Mouse (Mus musculus): ENCODE data around the gene Kctd21. TPM values are rescaled to one million over a fixed set of nuclear protein-coding genes. Genes with fewer than 3 reads are reported as not detected.

The Kctd21 gene
- polyA plus RNA-seq, 1 experiment from 2014 or later = 7.7 TPM

DNA sequence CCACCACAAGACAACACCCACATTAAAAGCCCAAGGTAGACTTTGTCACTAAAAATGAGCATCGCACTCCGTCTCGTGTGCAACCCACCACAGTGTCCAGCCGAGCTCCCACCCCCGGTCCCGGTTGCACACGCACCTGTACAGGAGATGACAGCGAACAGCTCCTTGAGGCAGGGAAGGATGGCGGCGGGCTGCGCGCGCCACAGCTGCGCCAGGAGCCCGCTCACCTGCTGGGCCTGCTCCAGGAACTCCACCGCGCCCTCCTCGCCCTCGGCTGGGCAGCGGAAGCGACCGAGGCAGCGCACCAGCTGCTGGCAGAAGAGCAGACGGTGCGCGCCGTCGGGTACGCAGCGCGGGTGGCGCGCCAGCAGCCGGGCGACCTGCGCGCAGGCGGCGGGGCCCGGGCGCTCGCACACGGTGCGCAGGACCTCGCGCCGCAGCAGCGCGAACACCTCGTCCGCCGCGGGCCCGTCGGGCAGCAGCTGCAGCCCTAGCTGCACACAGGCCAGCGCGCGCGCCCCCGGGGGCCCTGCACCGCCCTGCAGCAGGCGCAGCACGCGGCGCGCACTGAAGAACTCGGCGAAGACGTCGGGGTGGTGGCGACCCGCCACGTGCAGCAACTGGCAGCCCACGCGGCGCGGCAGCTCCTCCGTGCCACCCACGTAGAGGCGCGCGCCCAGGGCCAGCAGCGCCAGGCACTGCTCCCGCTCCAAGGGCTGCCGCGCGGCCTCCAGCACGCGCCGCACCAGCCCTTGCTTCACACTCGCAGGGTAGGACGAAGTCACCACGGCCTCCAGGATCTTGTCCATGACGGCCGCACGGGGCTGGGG, 6.8 kb upstream of the Kctd21 start:
- Histone ChIP-seq H3K4me2 (peak overlapping the region; percentile 54), H3K36me3 (peaks cover 9% of the 10 kb centered on the region; the same call in 1 of the 2 replicates), H3K27ac (replicated peaks) (no peak overlapping the region), H3K9ac (no peak overlapping the region), H3K4me3 (peak overlapping the region; percentile 32), H3K4me1 (replicated peaks) (peaks cover 26% of the 10 kb centered on the region), H3K27me3 (peaks cover 35% of the 10 kb centered on the region), H3K9me3 (no peaks in the 10 kb centered on the region)
- 14% methylated on average over 87 of the region's 96 CpGs for WGBS
- ATAC-seq (ENCODE audit: low FRiP score, low read depth) = 0 out of 2 replicates have a peak, but pooled peaks have one; percentile 29

DNA sequence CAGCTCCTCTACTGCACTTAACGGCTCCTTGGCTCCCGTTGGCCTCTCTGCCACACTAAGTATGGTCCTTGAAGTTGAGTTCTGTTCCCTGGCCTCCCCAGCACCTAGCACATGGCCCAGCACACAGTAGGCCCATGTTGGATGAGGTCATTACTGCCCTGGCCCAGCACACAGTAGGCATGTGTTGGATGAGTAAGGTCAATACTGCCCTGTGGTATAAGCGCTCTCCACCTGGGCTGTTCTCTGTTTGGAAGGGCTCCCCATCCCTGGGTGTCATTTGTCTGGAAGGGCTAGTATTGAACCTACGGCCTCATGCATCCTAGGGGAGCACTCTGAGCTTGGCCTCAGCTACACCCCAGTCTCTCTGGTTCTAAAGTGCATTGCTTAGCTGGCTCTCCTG, 4.8 kb upstream of the Kctd21 start:
- Histone ChIP-seq H3K9ac (no peak overlapping the region), H3K27me3 (peaks cover 35% of the 10 kb centered on the region), H3K27ac (replicated peaks) (no peak overlapping the region), H3K4me3 (no peak overlapping the region), H3K36me3 (peaks cover 9% of the 10 kb centered on the region; the same call in 1 of the 2 replicates), H3K9me3 (no peaks in the 10 kb centered on the region), H3K4me2 (no peak overlapping the region), H3K4me1 (replicated peaks) (peaks cover 38% of the 10 kb centered on the region)
- 93% methylated on average over 4 of the region's 4 CpGs for WGBS
- no peak for ATAC-seq (ENCODE audit: low FRiP score, low read depth)

DNA sequence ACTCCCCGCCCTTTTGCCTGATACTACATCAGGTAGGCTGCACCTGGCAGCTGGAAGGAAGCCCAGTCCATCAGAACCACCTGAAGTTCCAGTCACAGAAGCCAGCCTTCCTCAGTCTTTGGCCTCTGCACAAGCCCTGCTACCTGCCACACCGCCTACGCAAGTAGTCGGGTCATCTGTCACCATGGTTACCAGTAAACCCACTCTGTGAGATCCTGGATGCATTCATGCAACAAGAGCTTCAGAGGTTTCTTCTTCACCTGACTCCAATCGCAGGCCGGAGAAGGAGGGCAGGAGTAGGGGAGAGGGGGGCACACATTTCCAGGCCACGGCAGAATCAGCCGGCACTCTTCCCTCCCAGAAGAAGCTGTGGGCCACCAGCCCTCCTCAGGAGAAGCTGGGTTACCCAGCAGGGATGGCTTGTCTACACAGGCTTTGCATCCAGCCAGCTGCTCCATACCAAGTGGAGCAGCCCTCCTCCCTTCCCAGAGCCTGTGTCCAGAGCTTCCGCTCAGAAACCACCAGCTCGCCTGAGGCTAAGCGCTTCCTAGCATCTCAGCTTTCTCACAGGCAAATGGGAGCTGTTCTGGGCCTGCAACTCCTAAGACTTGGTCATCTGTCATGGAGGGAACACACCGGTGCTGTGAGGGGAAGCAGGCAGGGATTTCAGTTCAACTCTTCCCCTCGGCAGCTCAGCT, 3.1 kb upstream of the Kctd21 start:
- WGBS = 66% methylated on average over 13 of the region's 13 CpGs
- no peak overlapping the region for H3K4me3 ChIP-seq
- no peak overlapping the region for H3K27ac ChIP-seq (replicated peaks)
- H3K36me3 ChIP-seq = peaks cover 3% of the 10 kb centered on the region; the same call in 1 of the 2 replicates
- H3K9me3 ChIP-seq = no peaks in the 10 kb centered on the region
- ATAC-seq (ENCODE audit: low FRiP score, low read depth) = no peak
- H3K27me3 ChIP-seq = peaks cover 33% of the 10 kb centered on the region
- H3K4me1 ChIP-seq (replicated peaks) = peaks cover 49% of the 10 kb centered on the region
- no peak overlapping the region for H3K9ac ChIP-seq
- peak overlapping the region; percentile 18; the same call in 1 of the 2 replicates for H3K4me2 ChIP-seq

DNA sequence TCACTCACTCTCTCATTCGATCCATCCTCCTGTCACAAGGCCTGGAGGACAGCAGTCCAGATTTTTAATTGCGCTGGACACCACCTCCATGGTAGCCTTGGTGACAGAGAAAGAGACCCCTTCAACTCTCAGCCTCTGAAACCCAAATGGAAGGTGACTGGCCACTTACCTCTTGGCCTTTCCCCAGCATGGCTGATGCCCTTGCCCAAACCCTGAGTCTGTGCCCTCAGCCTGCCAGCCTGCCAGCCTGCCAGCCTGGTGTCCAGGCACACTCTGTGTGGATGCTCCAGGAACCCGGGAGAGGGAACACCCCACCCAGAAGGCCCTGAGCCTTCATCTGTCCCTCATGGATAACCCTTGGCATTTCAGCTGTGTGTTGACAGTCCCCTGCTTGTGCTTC, 2.5 kb upstream of the Kctd21 start:
- Histone ChIP-seq H3K27ac (replicated peaks) (no peak overlapping the region), H3K4me2 (0 out of 2 replicates have a peak overlapping the region, but pooled peaks have one; percentile 18), H3K9me3 (no peaks in the 10 kb centered on the region), H3K36me3 (no peaks in the 10 kb centered on the region), H3K9ac (no peak overlapping the region), H3K27me3 (peaks cover 27% of the 10 kb centered on the region), H3K4me3 (no peak overlapping the region), H3K4me1 (replicated peaks) (peaks cover 49% of the 10 kb centered on the region)
- 76% methylated on average over 3 of the region's 3 CpGs for WGBS
- no peak for ATAC-seq (ENCODE audit: low FRiP score, low read depth)

GRCm38 (mm10) chr7:97330931-97331645, 1.0 kb upstream of the Kctd21 start:
- Histone ChIP-seq H3K9me3 (no peaks in the 10 kb centered on the region), H3K4me3 (peak overlapping the region; percentile 64), H3K27me3 (peaks cover 14% of the 10 kb centered on the region), H3K36me3 (no peaks in the 10 kb centered on the region), H3K27ac (replicated peaks) (no peak overlapping the region), H3K4me2 (peak overlapping the region; percentile 69), H3K4me1 (replicated peaks) (peaks cover 41% of the 10 kb centered on the region), H3K9ac (peak overlapping the region; percentile 58)
- WGBS = 66% methylated on average over 11 of the region's 11 CpGs
- no peak for ATAC-seq (ENCODE audit: low FRiP score, low read depth)

DNA sequence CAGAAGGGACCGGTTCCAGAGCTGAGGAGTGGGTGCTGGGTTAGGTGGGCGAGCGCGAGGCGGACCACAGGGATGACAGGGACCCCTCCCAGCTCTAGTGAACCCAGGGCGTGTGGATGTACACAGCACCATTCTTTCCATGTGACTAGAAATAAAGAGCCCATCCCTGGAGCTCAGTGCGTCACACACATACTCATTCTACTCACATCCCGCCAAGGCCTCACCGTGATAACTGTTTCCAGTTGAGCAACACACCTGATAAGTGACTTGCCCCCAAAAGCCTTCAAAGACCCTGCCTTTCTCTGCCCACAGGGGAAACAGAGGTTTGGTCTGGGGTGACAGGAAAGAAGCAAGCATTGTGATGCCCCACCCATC, 527 bp downstream of the Kctd21 start:
- 2% methylated on average over 9 of the region's 9 CpGs for WGBS
- no peaks in the 10 kb centered on the region for H3K9me3 ChIP-seq
- peak overlapping the region; percentile 62 for H3K9ac ChIP-seq
- H3K27me3 ChIP-seq = no peaks in the 10 kb centered on the region
- no peaks in the 10 kb centered on the region for H3K36me3 ChIP-seq
- peak overlapping the region; percentile 64 for H3K4me3 ChIP-seq
- peaks cover 41% of the 10 kb centered on the region for H3K4me1 ChIP-seq (replicated peaks)
- ATAC-seq (ENCODE audit: low FRiP score, low read depth) = no peak; the same call in 1 of the 2 replicates
- H3K4me2 ChIP-seq = peak overlapping the region; percentile 69
- peak overlapping the region; percentile 78 for H3K27ac ChIP-seq (replicated peaks)

GRCm38 (mm10) chr7:97333113-97333898, 1.2 kb downstream of the Kctd21 start:
- H3K9me3 ChIP-seq = no peaks in the 10 kb centered on the region
- peaks cover 41% of the 10 kb centered on the region for H3K4me1 ChIP-seq (replicated peaks)
- peak overlapping the region; percentile 64 for H3K4me3 ChIP-seq
- H3K36me3 ChIP-seq = no peaks in the 10 kb centered on the region
- 84% methylated on average over 6 of the region's 6 CpGs for WGBS
- H3K27me3 ChIP-seq = no peaks in the 10 kb centered on the region
- H3K9ac ChIP-seq = peak overlapping the region; percentile 62
- peak overlapping the region; percentile 69 for H3K4me2 ChIP-seq
- no peak for ATAC-seq (ENCODE audit: low FRiP score, low read depth)
- no peak overlapping the region for H3K27ac ChIP-seq (replicated peaks)

DNA sequence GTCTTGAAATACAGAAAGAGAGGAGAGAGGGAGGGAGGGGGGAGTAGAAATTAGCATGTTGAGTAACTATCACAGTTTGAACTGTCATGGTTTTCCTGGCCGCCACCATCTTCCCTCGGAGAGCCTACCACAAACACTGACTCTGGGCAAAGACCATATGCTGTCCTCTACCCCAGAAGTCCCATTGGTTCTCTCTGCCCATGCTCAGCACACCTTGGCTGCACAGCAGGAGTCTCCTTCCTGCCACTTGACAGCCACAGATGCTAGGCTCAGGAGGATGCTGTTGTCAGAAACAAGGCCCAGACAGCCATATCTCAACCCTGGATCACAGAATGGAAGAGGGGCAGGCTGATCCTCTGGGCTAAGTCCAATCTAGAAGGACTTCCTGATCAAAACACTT, 2.3 kb downstream of the Kctd21 start:
- Histone ChIP-seq H3K4me1 (replicated peaks) (peaks cover 32% of the 10 kb centered on the region), H3K9ac (no peak overlapping the region), H3K27ac (replicated peaks) (no peak overlapping the region), H3K27me3 (no peaks in the 10 kb centered on the region), H3K9me3 (no peaks in the 10 kb centered on the region), H3K4me3 (no peak overlapping the region), H3K4me2 (no peak overlapping the region), H3K36me3 (no peaks in the 10 kb centered on the region)
- no peak for ATAC-seq (ENCODE audit: low FRiP score, low read depth)
- 92% methylated on average over 2 of the region's 2 CpGs for WGBS

GRCm38 (mm10) chr7:97336678-97337077, 4.6 kb downstream of the Kctd21 start:
- Histone ChIP-seq H3K9me3 (no peaks in the 10 kb centered on the region), H3K4me3 (no peak overlapping the region), H3K4me2 (no peak overlapping the region), H3K27ac (replicated peaks) (no peak overlapping the region), H3K36me3 (no peaks in the 10 kb centered on the region), H3K9ac (no peak overlapping the region), H3K4me1 (replicated peaks) (peaks cover 11% of the 10 kb centered on the region), H3K27me3 (no peaks in the 10 kb centered on the region)
- no peak for ATAC-seq (ENCODE audit: low FRiP score, low read depth)
- WGBS = 89% methylated on average over 1 of the region's 1 CpGs

DNA sequence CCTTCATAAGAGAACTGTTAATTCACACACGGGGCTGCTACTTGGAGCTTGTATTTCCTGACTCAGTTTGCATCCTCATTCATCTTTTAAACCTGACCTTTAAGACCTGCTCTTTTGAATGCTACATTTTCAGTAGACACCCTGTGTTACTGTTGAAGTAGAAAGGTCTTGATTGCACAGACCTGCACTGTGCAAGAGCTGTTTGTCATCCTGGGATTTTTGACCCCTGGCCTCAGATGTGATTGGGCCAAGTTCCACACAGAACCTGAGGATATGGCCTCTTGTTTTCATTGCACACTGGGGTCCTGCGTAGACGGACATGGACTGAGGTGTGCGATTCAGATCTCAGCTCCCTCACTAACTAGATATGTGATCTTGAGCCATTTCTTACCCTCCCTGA, 6.5 kb downstream of the Kctd21 start:
- Histone ChIP-seq H3K36me3 (no peaks in the 10 kb centered on the region), H3K27me3 (no peaks in the 10 kb centered on the region), H3K4me3 (no peak overlapping the region), H3K9ac (no peak overlapping the region), H3K4me1 (replicated peaks) (peaks cover under 1% of the 10 kb centered on the region; the same call in 1 of the 2 replicates), H3K9me3 (no peaks in the 10 kb centered on the region), H3K4me2 (no peak overlapping the region), H3K27ac (replicated peaks) (no peak overlapping the region)
- no peak for ATAC-seq (ENCODE audit: low FRiP score, low read depth)
- 81% methylated on average over 4 of the region's 4 CpGs for WGBS

DNA sequence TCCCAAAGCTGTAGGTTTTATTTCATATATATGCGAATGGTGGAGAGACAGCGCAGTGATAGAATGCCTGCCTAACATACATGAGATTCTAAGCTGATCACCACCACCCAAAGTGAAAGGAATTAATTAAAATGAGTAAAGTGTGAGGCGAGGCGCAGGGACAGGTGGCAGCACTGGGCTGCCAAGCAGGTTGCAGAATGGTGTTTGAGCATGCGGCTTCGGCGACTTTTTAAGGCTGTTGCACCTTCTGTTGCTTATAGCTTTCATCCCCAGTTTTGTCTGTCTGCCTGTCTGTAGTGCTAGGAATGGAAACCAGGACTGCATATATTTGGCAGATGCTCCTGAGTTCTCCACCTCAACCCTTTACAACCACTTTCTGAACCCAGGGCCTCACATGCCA, 7.5 kb downstream of the Kctd21 start:
- no peak overlapping the region for H3K9ac ChIP-seq
- no peak overlapping the region for H3K27ac ChIP-seq (replicated peaks)
- no peak overlapping the region for H3K4me2 ChIP-seq
- 91% methylated on average over 7 of the region's 7 CpGs for WGBS
- ATAC-seq (ENCODE audit: low FRiP score, low read depth) = no peak
- no peaks in the 10 kb centered on the region for H3K9me3 ChIP-seq
- no peaks in the 10 kb centered on the region for H3K27me3 ChIP-seq
- H3K36me3 ChIP-seq = no peaks in the 10 kb centered on the region
- no peak overlapping the region for H3K4me3 ChIP-seq
- peaks cover under 1% of the 10 kb centered on the region; the same call in 1 of the 2 replicates for H3K4me1 ChIP-seq (replicated peaks)
